Mouse (Mus musculus): ENCODE measurements around the gene Gabrb1.

Gene Gabrb1

GRCm38 (mm10) chr5:72160781-72161485 lies 503.0 kb downstream of the Gabrb1 start:
- no peak for DNase-seq (ENCODE audit: low read depth, low spot score)

GRCm38 (mm10) chr5:72162855-72163254 lies 504.9 kb downstream of the Gabrb1 start:
- DNase-seq (ENCODE audit: low read depth, low spot score) = no peak

GRCm38 (mm10) chr5:72164386-72164785 lies 506.5 kb downstream of the Gabrb1 start:
- DNase-seq (ENCODE audit: low read depth, low spot score) = no peak

- peak; percentile 80 for DNase-seq (ENCODE audit: low read depth, low spot score)
Measured at GRCm38 (mm10) chr5:72167594-72168284, 509.8 kb downstream of the Gabrb1 start, which contains the start of gene Commd8. Gene Commd8 (minus strand): TSS chr5:72168189.

GRCm38 (mm10) chr5:72168285-72168621 lies 510.3 kb downstream of the Gabrb1 start:
- no peak for DNase-seq (ENCODE audit: low read depth, low spot score)

GRCm38 (mm10) chr5:72170067-72170466 lies 512.2 kb downstream of the Gabrb1 start:
- DNase-seq (ENCODE audit: low read depth, low spot score) = no peak

GRCm38 (mm10) chr5:72172675-72173074 lies 514.8 kb downstream of the Gabrb1 start:
- DNase-seq (ENCODE audit: low read depth, low spot score) = no peak

- no peak for DNase-seq (ENCODE audit: low read depth, low spot score)
Measured at GRCm38 (mm10) chr5:72173521-72173920, 515.6 kb downstream of the Gabrb1 start.

GRCm38 (mm10) chr5:72175050-72175449 lies 517.1 kb downstream of the Gabrb1 start:
- DNase-seq (ENCODE audit: low read depth, low spot score) = no peak

GRCm38 (mm10) chr5:72175530-72175929 lies 517.6 kb downstream of the Gabrb1 start:
- DNase-seq (ENCODE audit: low read depth, low spot score) = no peak

GRCm38 (mm10) chr5:72181194-72181593 lies 523.3 kb downstream of the Gabrb1 start:
- no peak for DNase-seq (ENCODE audit: low read depth, low spot score)

GRCm38 (mm10) chr5:72182804-72183203 lies 524.9 kb downstream of the Gabrb1 start:
- DNase-seq (ENCODE audit: low read depth, low spot score) = no peak

GRCm38 (mm10) chr5:72183929-72184328 lies 526.0 kb downstream of the Gabrb1 start:
- DNase-seq (ENCODE audit: low read depth, low spot score) = no peak

GRCm38 (mm10) chr5:72184437-72185100 lies 526.7 kb downstream of the Gabrb1 start:
- DNase-seq (ENCODE audit: low read depth, low spot score) = no peak

- DNase-seq (ENCODE audit: low read depth, low spot score) = no peak
Measured at GRCm38 (mm10) chr5:72191154-72191553, 533.2 kb downstream of the Gabrb1 start.

GRCm38 (mm10) chr5:72191932-72192331 lies 534.0 kb downstream of the Gabrb1 start:
- DNase-seq (ENCODE audit: low read depth, low spot score) = no peak

GRCm38 (mm10) chr5:72195442-72195841 lies 537.5 kb downstream of the Gabrb1 start:
- no peak for DNase-seq (ENCODE audit: low read depth, low spot score)
